Mouse (Mus musculus): ENCODE measurements around the gene Chuk. TPM values are rescaled to one million over a fixed set of nuclear protein-coding genes. Genes with fewer than 3 reads are reported as not detected.
"Not testable (repeated sequence)": the region's sequence is repeated elsewhere in the genome, so short reads cannot be mapped to it uniquely, and the experiment has no call there.

Chuk gene
- total and polyA plus RNA-seq, 2 experiments from 2014 or later, result 32.7 to 38.3 TPM

DNA sequence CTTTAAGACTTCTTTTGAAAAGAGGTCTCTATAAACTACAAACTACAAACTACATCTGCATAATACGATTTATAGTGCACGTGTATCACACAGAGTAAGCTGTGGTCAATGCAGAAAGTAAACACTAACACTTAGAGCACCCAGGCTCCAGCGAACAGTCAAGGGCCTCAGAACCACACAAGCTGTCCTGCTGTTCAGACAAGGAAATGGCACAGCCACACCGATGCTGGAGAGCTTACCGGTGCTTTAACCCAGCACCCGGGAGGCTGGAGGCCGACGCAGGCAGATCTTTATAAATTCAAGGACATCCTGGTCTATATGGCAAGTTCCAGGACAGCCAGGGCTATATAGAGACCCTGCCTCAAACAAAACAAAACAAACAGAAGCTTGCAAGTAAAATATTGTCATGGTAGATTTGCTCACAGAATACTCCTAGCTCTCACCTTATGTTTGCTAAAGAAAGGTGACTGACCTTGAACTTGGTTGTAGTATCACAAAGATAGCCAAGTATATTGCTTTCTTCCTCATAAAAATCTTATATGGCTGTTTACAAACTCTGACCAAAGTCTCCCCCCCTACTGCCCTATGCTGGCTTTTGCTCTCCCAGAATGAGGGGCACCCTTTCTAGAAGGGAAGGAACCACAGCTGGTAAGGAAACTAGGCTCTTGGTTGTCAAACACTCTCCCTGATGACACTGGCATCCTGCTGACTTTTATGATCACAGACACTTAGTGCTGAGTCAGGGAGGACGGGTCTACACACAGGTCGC is 20.6 kb upstream of the Chuk start:
- Histone ChIP-seq H3K27ac (no peak overlapping the region), H3K27me3 (ENCODE audit: insufficient read depth, low read length) (no peaks in the 10 kb centered on the region), H3K9ac (replicated peaks; ENCODE audit: low read length) (no peak overlapping the region), H3K4me1 (ENCODE audit: insufficient read depth, low read length) (no peaks in the 10 kb centered on the region), H3K4me3 (ENCODE audit: low read length) (no peak overlapping the region), H3K4me2 (ENCODE audit: low read depth, low read length) (no peak overlapping the region), H3K36me3 (ENCODE audit: insufficient read depth, low read length) (peaks cover 57% of the 10 kb centered on the region), H3K9me3 (ENCODE audit: low read length) (no peaks in the 10 kb centered on the region)
- ATAC-seq (no peak), DNase-seq (ENCODE audit: low spot score) (no peak)
- 92% methylated on average over 10 of the region's 10 CpGs for WGBS
- no peak for TF ChIP-seq CTCF (IDR thresholded peaks at IDR 0.05; ENCODE audit: low read depth)

DNA sequence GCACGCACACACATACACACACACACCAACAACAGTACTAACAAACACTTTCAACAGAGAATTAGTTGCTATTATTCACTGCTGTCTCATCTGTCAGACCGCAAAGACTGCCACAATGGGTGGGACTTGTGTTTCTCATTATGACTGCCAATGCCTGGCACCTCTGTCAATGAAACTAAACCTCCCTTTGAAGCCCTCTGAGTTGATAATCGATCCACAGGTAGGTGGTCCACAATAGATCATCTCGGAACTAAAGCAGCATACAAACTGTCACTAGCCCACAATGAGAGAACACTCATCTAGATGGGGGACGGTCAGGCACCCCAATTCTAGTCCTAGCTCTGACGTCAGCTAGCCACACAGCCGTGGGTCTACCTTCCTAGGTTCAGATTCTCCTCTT is 13.9 kb upstream of the Chuk start:
- H3K27ac ChIP-seq, result no peak overlapping the region
- no peak overlapping the region for H3K9ac ChIP-seq (replicated peaks; ENCODE audit: low read length)
- no peaks in the 10 kb centered on the region for H3K4me1 ChIP-seq (ENCODE audit: insufficient read depth, low read length)
- peaks cover 54% of the 10 kb centered on the region for H3K36me3 ChIP-seq (ENCODE audit: insufficient read depth, low read length)
- DNase-seq (ENCODE audit: low spot score), result no peak
- TF ChIP-seq CTCF (IDR thresholded peaks at IDR 0.05; ENCODE audit: low read depth), result no peak
- WGBS, result 89% methylated on average over 7 of the region's 7 CpGs
- H3K9me3 ChIP-seq (ENCODE audit: low read length), result no peaks in the 10 kb centered on the region
- no peak overlapping the region for H3K4me3 ChIP-seq (ENCODE audit: low read length)
- no peak overlapping the region for H3K4me2 ChIP-seq (ENCODE audit: low read depth, low read length)
- no peak for ATAC-seq
- H3K27me3 ChIP-seq (ENCODE audit: insufficient read depth, low read length), result no peaks in the 10 kb centered on the region

DNA sequence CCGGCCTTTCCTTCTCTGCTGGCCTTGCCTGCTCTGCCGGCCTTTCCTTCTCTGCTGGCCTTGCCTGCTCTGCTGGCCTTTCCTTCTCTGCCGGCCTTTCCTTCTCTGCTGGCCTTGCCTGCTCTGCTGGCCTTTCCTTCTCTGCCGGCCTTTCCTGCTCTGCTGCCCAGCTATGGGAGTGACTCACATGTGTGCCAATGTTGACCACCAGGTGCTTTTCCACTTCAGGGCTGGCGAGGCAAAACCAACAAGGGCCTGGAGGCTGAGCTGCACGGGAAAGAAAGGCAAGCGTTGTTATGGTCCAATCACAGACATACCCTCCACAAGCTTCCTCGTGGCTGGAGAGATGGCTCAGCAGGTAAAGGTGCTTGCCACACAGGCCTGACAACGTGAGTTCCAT is 13.4 kb upstream of the Chuk start:
- not testable (repeated sequence) for H3K9me3 ChIP-seq (ENCODE audit: low read length); H3K4me3 ChIP-seq (ENCODE audit: low read length); H3K4me1 ChIP-seq (ENCODE audit: insufficient read depth, low read length); H3K27ac ChIP-seq; DNase-seq (ENCODE audit: low spot score); H3K9ac ChIP-seq (replicated peaks; ENCODE audit: low read length); H3K4me2 ChIP-seq (ENCODE audit: low read depth, low read length); H3K27me3 ChIP-seq (ENCODE audit: insufficient read depth, low read length); ATAC-seq
- WGBS, result 92% methylated on average over 7 of the region's 9 CpGs
- H3K36me3 ChIP-seq (ENCODE audit: insufficient read depth, low read length), result peaks cover 54% of the 10 kb centered on the region

DNA sequence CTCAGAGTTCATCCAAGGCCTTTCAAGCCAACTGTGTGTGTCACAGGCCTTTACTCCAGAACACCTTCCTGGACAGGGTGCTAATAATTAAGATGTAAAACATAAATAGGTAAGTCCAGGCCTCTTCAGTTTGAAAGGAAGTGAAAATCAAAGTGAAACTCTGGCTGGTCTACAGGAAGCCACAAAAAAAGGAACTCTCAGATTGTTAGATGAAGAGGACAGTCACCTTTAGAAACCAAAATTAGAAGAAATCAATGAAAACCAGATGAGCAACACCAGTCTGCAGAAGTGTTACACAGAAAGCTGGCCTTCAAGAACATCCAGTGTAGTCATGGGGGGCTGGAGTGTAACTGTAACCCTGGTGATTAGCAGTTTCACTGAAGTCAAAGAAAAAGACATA is 10.5 kb upstream of the Chuk start:
- no peak overlapping the region for H3K27ac ChIP-seq
- no peaks in the 10 kb centered on the region for H3K27me3 ChIP-seq (ENCODE audit: insufficient read depth, low read length)
- H3K36me3 ChIP-seq (ENCODE audit: insufficient read depth, low read length), result peaks cover 46% of the 10 kb centered on the region
- no peaks in the 10 kb centered on the region for H3K4me1 ChIP-seq (ENCODE audit: insufficient read depth, low read length)
- no peaks in the 10 kb centered on the region for H3K9me3 ChIP-seq (ENCODE audit: low read length)
- no peak overlapping the region for H3K4me2 ChIP-seq (ENCODE audit: low read depth, low read length)
- DNase-seq (ENCODE audit: low spot score) (no peak), ATAC-seq (no peak)
- no peak overlapping the region for H3K9ac ChIP-seq (replicated peaks; ENCODE audit: low read length)
- TF ChIP-seq CTCF (IDR thresholded peaks at IDR 0.05; ENCODE audit: low read depth), result no peak
- H3K4me3 ChIP-seq (ENCODE audit: low read length), result no peak overlapping the region

DNA sequence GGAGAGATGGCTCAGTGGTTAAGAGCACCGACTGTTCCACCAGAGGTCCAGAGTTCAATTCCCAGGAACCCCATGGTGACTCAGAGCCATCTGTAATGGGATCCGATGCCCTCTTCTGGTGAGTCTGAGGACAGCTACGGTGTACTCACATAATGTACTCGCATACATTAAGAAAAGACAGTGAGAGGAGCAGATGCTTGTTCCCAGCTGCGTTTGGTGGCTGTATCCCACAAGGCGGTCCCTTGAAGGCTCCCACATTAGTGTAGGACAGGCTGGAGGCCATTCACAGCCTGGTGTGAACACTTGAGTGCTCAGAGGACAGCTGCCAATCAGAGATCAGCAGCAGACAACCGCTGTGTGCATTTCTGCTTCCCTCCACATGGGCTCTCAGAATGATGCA is 4.4 kb upstream of the Chuk start:
- Histone ChIP-seq H3K4me3 (ENCODE audit: low read length) (no peak overlapping the region), H3K36me3 (ENCODE audit: insufficient read depth, low read length) (peaks cover 37% of the 10 kb centered on the region), H3K9me3 (ENCODE audit: low read length) (no peaks in the 10 kb centered on the region), H3K27me3 (ENCODE audit: insufficient read depth, low read length) (no peaks in the 10 kb centered on the region), H3K9ac (replicated peaks; ENCODE audit: low read length) (no peak overlapping the region), H3K27ac (no peak overlapping the region), H3K4me1 (ENCODE audit: insufficient read depth, low read length) (peaks cover 4% of the 10 kb centered on the region), H3K4me2 (ENCODE audit: low read depth, low read length) (no peak overlapping the region)
- DNase-seq (ENCODE audit: low spot score) (peak; percentile 49), ATAC-seq (peak; percentile 39; the same call in 1 of the 2 replicates)
- peak; percentile 62 for TF ChIP-seq CTCF (IDR thresholded peaks at IDR 0.05; ENCODE audit: low read depth)
- 47% methylated on average over 7 of the region's 7 CpGs for WGBS

DNA sequence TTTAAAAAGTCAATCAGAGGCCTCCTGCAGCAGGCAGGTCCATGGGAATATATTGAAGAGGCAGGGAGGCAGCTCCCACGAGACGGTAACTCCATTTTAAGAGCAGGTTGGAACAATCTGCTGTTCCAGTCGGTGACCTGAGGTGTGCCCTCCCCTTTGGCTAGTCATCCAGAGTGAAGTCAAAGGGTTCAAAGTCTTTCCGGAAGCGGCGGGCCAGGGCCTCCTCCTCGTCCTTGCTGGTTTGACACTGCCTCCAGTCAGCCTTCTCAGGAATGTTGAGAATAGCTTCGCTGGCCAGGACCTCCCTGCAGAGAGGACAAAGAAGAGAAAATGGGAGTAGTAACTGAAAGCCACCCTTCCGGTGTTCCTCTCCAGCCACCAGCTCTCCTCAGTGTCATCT is 3.1 kb upstream of the Chuk start:
- ATAC-seq, result no peak
- H3K4me3 ChIP-seq (ENCODE audit: low read length), result no peak overlapping the region
- peaks cover 4% of the 10 kb centered on the region for H3K4me1 ChIP-seq (ENCODE audit: insufficient read depth, low read length)
- no peak for DNase-seq (ENCODE audit: low spot score)
- no peaks in the 10 kb centered on the region for H3K9me3 ChIP-seq (ENCODE audit: low read length)
- H3K4me2 ChIP-seq (ENCODE audit: low read depth, low read length), result no peak overlapping the region
- H3K27me3 ChIP-seq (ENCODE audit: insufficient read depth, low read length), result no peaks in the 10 kb centered on the region
- 86% methylated on average over 9 of the region's 9 CpGs for WGBS
- no peak overlapping the region for H3K9ac ChIP-seq (replicated peaks; ENCODE audit: low read length)
- peaks cover 36% of the 10 kb centered on the region for H3K36me3 ChIP-seq (ENCODE audit: insufficient read depth, low read length)
- H3K27ac ChIP-seq, result no peak overlapping the region
- TF ChIP-seq CTCF (IDR thresholded peaks at IDR 0.05; ENCODE audit: low read depth), result no peak

DNA sequence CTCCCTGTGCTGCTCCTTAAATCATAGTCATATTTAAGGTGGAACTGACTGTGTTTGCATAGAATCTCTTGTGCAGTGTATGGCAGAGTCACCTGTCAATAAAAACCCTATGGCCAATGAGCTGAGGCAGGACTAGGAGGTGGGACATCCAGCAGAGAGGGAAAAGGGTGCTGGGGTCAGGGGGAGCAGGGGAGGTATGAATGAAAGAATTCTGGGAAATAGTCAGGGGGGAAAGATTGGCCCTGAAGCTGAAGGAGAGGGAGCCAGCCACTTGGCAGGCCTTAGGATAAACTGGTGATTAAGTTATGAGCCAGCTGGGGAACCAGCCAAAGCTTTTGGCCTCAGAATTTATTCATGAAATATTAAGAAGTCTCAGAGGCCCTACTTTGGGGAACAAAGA is 1.7 kb upstream of the Chuk start:
- no peak overlapping the region for H3K4me2 ChIP-seq (ENCODE audit: low read depth, low read length)
- no peak for TF ChIP-seq CTCF (IDR thresholded peaks at IDR 0.05; ENCODE audit: low read depth)
- DNase-seq (ENCODE audit: low spot score), result no peak
- H3K4me1 ChIP-seq (ENCODE audit: insufficient read depth, low read length), result peaks cover 4% of the 10 kb centered on the region
- H3K36me3 ChIP-seq (ENCODE audit: insufficient read depth, low read length), result peaks cover 34% of the 10 kb centered on the region
- H3K27ac ChIP-seq, result no peak overlapping the region
- no peak overlapping the region for H3K4me3 ChIP-seq (ENCODE audit: low read length)
- ATAC-seq, result no peak
- H3K9ac ChIP-seq (replicated peaks; ENCODE audit: low read length), result no peak overlapping the region
- no peaks in the 10 kb centered on the region for H3K9me3 ChIP-seq (ENCODE audit: low read length)
- no peaks in the 10 kb centered on the region for H3K27me3 ChIP-seq (ENCODE audit: insufficient read depth, low read length)

Data from hindbrain, postnatal 0 days (tissue).